13 mouse cellular contexts compared by ENCODE assay signal in the genomic region with DNA sequence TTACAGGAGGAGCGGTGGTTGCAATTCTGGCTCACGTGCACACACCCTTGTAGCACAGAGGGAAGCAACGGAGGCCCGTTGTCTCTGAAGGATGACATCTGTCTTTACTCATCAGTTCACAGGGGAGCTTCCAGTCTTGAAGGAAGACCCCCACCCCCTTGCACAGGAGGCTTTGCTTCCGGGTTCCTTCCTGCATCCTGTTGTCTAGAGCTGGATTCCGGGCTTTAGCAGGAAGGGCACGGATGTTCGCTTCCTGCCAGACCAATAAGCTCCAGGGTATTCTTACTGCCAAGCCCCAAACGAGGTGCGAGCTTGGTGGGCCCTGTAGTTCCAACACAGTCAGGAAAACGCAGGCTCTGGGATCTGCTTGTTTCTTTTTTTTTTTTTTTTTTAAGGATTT. TPM values are rescaled to one million over a fixed set of nuclear protein-coding genes. Genes with fewer than 3 reads are reported as not detected.
DNase-seq lines count a peak whose midpoint lies in the region; ATAC-seq and TF ChIP-seq lines count a peak whose summit lies in the region.
"Had no signal": no experiment of that assay in that cellular context is flagged by ENCODE, and none has a peak within 500 bp of the region (broad histone marks: within the 10 kb centered on the region; RNA-seq: fewer than 3 reads in every experiment).

No protein-coding gene starts in this region.

- TF ChIP-seq POLR2A in brain, embryonic 14.5 days (IDR thresholded peaks at IDR 0.05; ENCODE audit: borderline replicate concordance, extremely low read depth, insufficient read depth, insufficient read length, poor library complexity, severe bottlenecking) = no peak
- no peak for TF ChIP-seq POLR2A in thymus, adult 2 months (IDR thresholded peaks at IDR 0.05; ENCODE audit: control insufficient read depth, extremely low read depth, insufficient read depth, low read length, poor library complexity)

- peak overlapping the region; percentile 15; the same call in 1 of the 2 replicates for H3K4me3 ChIP-seq in heart, embryonic 10.5 days
- H3K4me3 ChIP-seq in thymus, adult 2 months (ENCODE audit: control insufficient read depth, insufficient read depth, low read length) = no peak overlapping the region
- H3K4me3 ChIP-seq in forebrain, postnatal 0 days (ENCODE audit: low read depth, low read length) = no peak overlapping the region
- H3K4me3 ChIP-seq: embryonic facial prominence, embryonic 12.5 days; hindbrain, embryonic 12.5 days had no signal

- H3K27ac ChIP-seq in heart, embryonic 10.5 days = 0 out of 2 replicates have a peak overlapping the region, but pooled peaks have one; percentile 10
- H3K27ac ChIP-seq in thymus, adult 2 months (ENCODE audit: control insufficient read depth, insufficient read depth, low read length) = no peak overlapping the region
- no peak overlapping the region for H3K27ac ChIP-seq in forebrain, postnatal 0 days (ENCODE audit: low read depth, low read length)
- H3K27ac ChIP-seq: embryonic facial prominence, embryonic 12.5 days; hindbrain, embryonic 12.5 days; macrophage had no signal

- peak; percentile 10 for DNase-seq in gastrocnemius, postnatal 14 days
- no peak for DNase-seq in gastrocnemius, adult 18-20 months (ENCODE audit: low spot score)
- DNase-seq in brain, embryonic 14.5 days (ENCODE audit: low read depth) = peak; percentile 5
- no peak for DNase-seq in heart, embryonic 10.5 days (ENCODE audit: low spot score)
- DNase-seq in kidney, postnatal 10 days = peak; percentile 55
- DNase-seq in thymus, adult 2 months = no peak
- no peak for DNase-seq in urinary bladder, postnatal 14 days (ENCODE audit: low spot score)
- DNase-seq in forebrain, postnatal 0 days = no peak

- H3K27me3 ChIP-seq in heart, embryonic 10.5 days (ENCODE audit: insufficient read depth, poor library complexity, severe bottlenecking) = peaks cover 11% of the 10 kb centered on the region
- no peaks in the 10 kb centered on the region for H3K27me3 ChIP-seq in thymus, adult 2 months (ENCODE audit: control insufficient read depth, insufficient read depth, low read length)
- H3K27me3 ChIP-seq in forebrain, postnatal 0 days (ENCODE audit: insufficient read depth, low read length) = no peaks in the 10 kb centered on the region
- H3K27me3 ChIP-seq: hindbrain, embryonic 12.5 days had no signal

- no peak overlapping the region for H3K4me2 ChIP-seq in forebrain, postnatal 0 days (ENCODE audit: low read depth)
- H3K4me2 ChIP-seq: embryonic facial prominence, embryonic 12.5 days; hindbrain, embryonic 12.5 days had no signal

- peaks cover 3% of the 10 kb centered on the region for H3K4me1 ChIP-seq in heart, embryonic 10.5 days
- H3K4me1 ChIP-seq in thymus, adult 2 months (replicated peaks; ENCODE audit: control insufficient read depth, insufficient read depth, low read length) = peaks cover 10% of the 10 kb centered on the region; the same call in 1 of the 2 replicates
- no peaks in the 10 kb centered on the region for H3K4me1 ChIP-seq in forebrain, postnatal 0 days (ENCODE audit: insufficient read depth)
- H3K4me1 ChIP-seq: embryonic facial prominence, embryonic 12.5 days; hindbrain, embryonic 12.5 days had no signal

- WGBS in heart, embryonic 10.5 days = 65% methylated on average over 11 of the region's 11 CpGs
- WGBS in thymus, adult 2 months = 64% methylated on average over 11 of the region's 11 CpGs
- WGBS in forebrain, postnatal 0 days = 80% methylated on average over 11 of the region's 11 CpGs

- no peak overlapping the region for H3K9ac ChIP-seq in forebrain, postnatal 0 days
- H3K9ac ChIP-seq: embryonic facial prominence, embryonic 12.5 days; hindbrain, embryonic 12.5 days had no signal

- TF ChIP-seq CTCF in brain, embryonic 14.5 days (IDR thresholded peaks at IDR 0.05; ENCODE audit: borderline replicate concordance, extremely low read depth, insufficient read depth, insufficient read length) = no peak
- TF ChIP-seq CTCF in thymus, adult 2 months (IDR thresholded peaks at IDR 0.05; ENCODE audit: borderline replicate concordance, control insufficient read depth, extremely low read depth, insufficient read depth, low read length, poor library complexity) = no peak
- no peak for TF ChIP-seq CTCF in forebrain, postnatal 0 days (IDR thresholded peaks at IDR 0.05; ENCODE audit: low read depth)

- intact Hi-C loops in gastrocnemius, postnatal 14 days (cut with DNase I; ENCODE audit: low total_unique reads) = no loop called here

- H3K9me3 ChIP-seq in heart, embryonic 10.5 days = no peaks in the 10 kb centered on the region
- no peaks in the 10 kb centered on the region for H3K9me3 ChIP-seq in forebrain, postnatal 0 days (ENCODE audit: low read length)
- H3K9me3 ChIP-seq: embryonic facial prominence, embryonic 12.5 days; hindbrain, embryonic 12.5 days had no signal

- no peaks in the 10 kb centered on the region for H3K36me3 ChIP-seq in heart, embryonic 10.5 days
- H3K36me3 ChIP-seq in thymus, adult 2 months (ENCODE audit: control insufficient read depth, insufficient read depth, low read length) = no peaks in the 10 kb centered on the region
- H3K36me3 ChIP-seq in forebrain, postnatal 0 days (ENCODE audit: insufficient read depth) = no peaks in the 10 kb centered on the region
- H3K36me3 ChIP-seq: embryonic facial prominence, embryonic 12.5 days; hindbrain, embryonic 12.5 days had no signal

- ATAC-seq in forebrain, postnatal 0 days = no peak
- ATAC-seq: CD4-positive, CD25-positive, alpha-beta regulatory T cell, adult 4 months; forebrain, embryonic 16.5 days had no signal

RNA-seq across cellular contexts. Expression of gene 2700081O15Rik, which starts 16.8 kb away (rescaled TPM):
- total RNA-seq in gastrocnemius, postnatal 14 days (2021) = 10 to 100 TPM; 10.7 to 11.4 TPM
- 1 to 10 TPM; 3.1 to 4.8 TPM for total RNA-seq in gastrocnemius, adult 18-20 months (2021)
- 162 and 167 TPM in 2 replicates for polyA plus RNA-seq in brain, embryonic 14.5 days (2012; rRNA removed)
- polyA plus RNA-seq in heart, embryonic 10.5 days (2016; fragmentation: Nextera tagmentation; extraction: Ambion mirVana) = 3.1 and 5.1 TPM in 2 replicates
- polyA plus RNA-seq in thymus, adult 2 months (2012; rRNA removed) = 68.3 and 80.8 TPM in 2 replicates
- 185 and 206 TPM in 2 replicates for total RNA-seq in forebrain, postnatal 0 days (2014; rRNA removed)
- polyA plus RNA-seq in forebrain, postnatal 0 days (2015; fragmentation: Nextera tagmentation; extraction: Ambion mirVana) = 24.3 and 29.9 TPM in 2 replicates

RNA-seq across cellular contexts. Expression of gene Spindoc, which starts 17.8 kb away (rescaled TPM):
- 1 to 10 TPM; 9.4 to 9.5 TPM for total RNA-seq in gastrocnemius, postnatal 14 days (2021)
- 1 to 10 TPM; 7.4 to 9.0 TPM for total RNA-seq in gastrocnemius, adult 18-20 months (2021)
- polyA plus RNA-seq in brain, embryonic 14.5 days (2012; rRNA removed) = 48.2 and 49.2 TPM in 2 replicates
- 26.8 and 35.5 TPM in 2 replicates for polyA plus RNA-seq in heart, embryonic 10.5 days (2016; fragmentation: Nextera tagmentation; extraction: Ambion mirVana)
- polyA plus RNA-seq in thymus, adult 2 months (2012; rRNA removed) = 48.9 and 61.9 TPM in 2 replicates
- total RNA-seq in forebrain, postnatal 0 days (2014; rRNA removed) = 43.2 and 48.9 TPM in 2 replicates
- polyA plus RNA-seq in forebrain, postnatal 0 days (2015; fragmentation: Nextera tagmentation; extraction: Ambion mirVana) = 16.4 and 20.8 TPM in 2 replicates

RNA-seq across cellular contexts. Expression of gene Mark2, which starts 59.0 kb away (rescaled TPM):
- 10 to 100 TPM; 27.7 to 34.1 TPM for total RNA-seq in gastrocnemius, postnatal 14 days (2021)
- total RNA-seq in gastrocnemius, adult 18-20 months (2021) = 10 to 100 TPM; 34.4 to 39.5 TPM
- 70.4 and 98.0 TPM in 2 replicates for polyA plus RNA-seq in brain, embryonic 14.5 days (2012; rRNA removed)
- polyA plus RNA-seq in heart, embryonic 10.5 days (2016; fragmentation: Nextera tagmentation; extraction: Ambion mirVana) = 37.4 and 50.6 TPM in 2 replicates
- polyA plus RNA-seq in thymus, adult 2 months (2012; rRNA removed) = 189 and 212 TPM in 2 replicates
- 35.8 and 38.7 TPM in 2 replicates for total RNA-seq in forebrain, postnatal 0 days (2014; rRNA removed)
- polyA plus RNA-seq in forebrain, postnatal 0 days (2015; fragmentation: Nextera tagmentation; extraction: Ambion mirVana) = 30.0 and 35.7 TPM in 2 replicates

Comparison
In these comparisons a context has a peak if more than half of its experiments do, and no peak if none do; other contexts are left out.
1. DNase-seq: peak in gastrocnemius, postnatal 14 days (single experiment), brain, embryonic 14.5 days (single experiment) and kidney, postnatal 10 days (single experiment); none in gastrocnemius, adult 18-20 months (single experiment), heart, embryonic 10.5 days (single experiment), thymus, adult 2 months (single experiment), urinary bladder, postnatal 14 days (single experiment) and forebrain, postnatal 0 days (single experiment).